Mouse (Mus musculus): ENCODE data around the gene Sntg2. TPM values are rescaled to one million over a fixed set of nuclear protein-coding genes. Genes with fewer than 3 reads are reported as not detected.

Gene Sntg2
- polyA plus RNA-seq, 1 experiment from 2014 or later, result 1.5 TPM

DNA sequence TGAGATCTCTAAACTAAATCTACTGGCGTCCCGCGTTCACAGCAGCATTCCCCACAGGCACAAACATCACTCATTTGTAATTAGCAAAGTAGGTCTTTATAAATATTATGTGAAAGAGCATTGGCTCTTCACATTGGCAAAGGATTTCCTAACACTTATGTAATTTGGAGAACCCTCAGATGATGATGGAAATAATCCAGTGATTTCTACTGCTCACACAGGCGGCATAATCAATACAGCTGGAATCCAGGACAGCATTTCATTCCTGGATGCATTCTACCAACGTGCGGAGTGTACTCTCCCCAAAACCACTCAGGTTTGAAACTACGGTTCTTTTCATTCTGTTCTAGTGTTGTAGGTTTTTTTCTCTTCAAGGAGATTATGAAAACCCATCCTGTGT, 172.6 kb downstream of the Sntg2 start:
- WGBS, result 86% methylated on average over 7 of the region's 7 CpGs
- Histone ChIP-seq H3K9me3 (no peaks in the 10 kb centered on the region), H3K27me3 (no peaks in the 10 kb centered on the region), H3K36me3 (no peaks in the 10 kb centered on the region), H3K27ac (no peak overlapping the region), H3K4me2 (no peak overlapping the region), H3K4me3 (no peak overlapping the region), H3K4me1 (no peaks in the 10 kb centered on the region), H3K9ac (no peak overlapping the region)
- no peak for ATAC-seq (ENCODE audit: insufficient number of reproducible peaks, insufficient read depth, low FRiP score, low TSS enrichment, low read depth)

GRCm38 (mm10) chr12:30199735-30200134, 173.4 kb downstream of the Sntg2 start:
- no peaks in the 10 kb centered on the region for H3K9me3 ChIP-seq
- H3K36me3 ChIP-seq, result no peaks in the 10 kb centered on the region
- H3K27me3 ChIP-seq, result no peaks in the 10 kb centered on the region
- H3K4me2 ChIP-seq, result no peak overlapping the region
- no peaks in the 10 kb centered on the region for H3K4me1 ChIP-seq
- no peak overlapping the region for H3K27ac ChIP-seq
- 28% methylated on average over 2 of the region's 2 CpGs for WGBS
- no peak overlapping the region for H3K9ac ChIP-seq
- ATAC-seq (ENCODE audit: insufficient number of reproducible peaks, insufficient read depth, low FRiP score, low TSS enrichment, low read depth), result no peak
- no peak overlapping the region for H3K4me3 ChIP-seq

GRCm38 (mm10) chr12:30198250-30198649, 174.9 kb downstream of the Sntg2 start:
- no peak for ATAC-seq (ENCODE audit: insufficient number of reproducible peaks, insufficient read depth, low FRiP score, low TSS enrichment, low read depth)
- no peaks in the 10 kb centered on the region for H3K36me3 ChIP-seq
- H3K9me3 ChIP-seq, result no peaks in the 10 kb centered on the region
- H3K4me2 ChIP-seq, result no peak overlapping the region
- 77% methylated on average over 1 of the region's 1 CpGs for WGBS
- H3K27me3 ChIP-seq, result no peaks in the 10 kb centered on the region
- no peak overlapping the region for H3K9ac ChIP-seq
- no peak overlapping the region for H3K4me3 ChIP-seq
- no peak overlapping the region for H3K27ac ChIP-seq
- no peaks in the 10 kb centered on the region for H3K4me1 ChIP-seq

DNA sequence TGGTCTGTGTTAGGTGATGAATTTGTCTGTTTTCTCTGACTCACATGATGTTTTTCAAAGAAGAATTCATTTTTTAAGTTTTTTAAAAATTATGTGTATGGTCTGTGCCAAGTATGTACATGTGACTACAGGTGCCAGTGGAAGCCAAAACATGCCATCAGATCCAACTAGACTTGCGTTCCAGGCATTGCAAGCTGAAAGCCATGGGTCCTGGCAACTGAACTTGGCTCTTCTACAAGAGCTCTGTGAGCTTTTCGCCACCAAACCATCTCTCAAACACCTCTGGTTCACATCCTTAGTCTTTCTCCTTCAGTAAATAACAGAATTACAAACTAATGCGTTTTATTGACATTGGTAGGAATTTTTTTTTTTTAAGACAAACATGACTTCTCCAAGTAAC, 191.5 kb downstream of the Sntg2 start:
- Histone ChIP-seq H3K4me3 (no peak overlapping the region), H3K36me3 (no peaks in the 10 kb centered on the region), H3K9ac (no peak overlapping the region), H3K27me3 (no peaks in the 10 kb centered on the region), H3K4me1 (0 out of 2 replicates have a peak, but pooled peaks cover 7% of the 10 kb centered on the region), H3K9me3 (no peaks in the 10 kb centered on the region), H3K27ac (no peak overlapping the region), H3K4me2 (no peak overlapping the region)
- WGBS, result 87% methylated on average over 3 of the region's 3 CpGs
- ATAC-seq (ENCODE audit: insufficient number of reproducible peaks, insufficient read depth, low FRiP score, low TSS enrichment, low read depth), result no peak

DNA sequence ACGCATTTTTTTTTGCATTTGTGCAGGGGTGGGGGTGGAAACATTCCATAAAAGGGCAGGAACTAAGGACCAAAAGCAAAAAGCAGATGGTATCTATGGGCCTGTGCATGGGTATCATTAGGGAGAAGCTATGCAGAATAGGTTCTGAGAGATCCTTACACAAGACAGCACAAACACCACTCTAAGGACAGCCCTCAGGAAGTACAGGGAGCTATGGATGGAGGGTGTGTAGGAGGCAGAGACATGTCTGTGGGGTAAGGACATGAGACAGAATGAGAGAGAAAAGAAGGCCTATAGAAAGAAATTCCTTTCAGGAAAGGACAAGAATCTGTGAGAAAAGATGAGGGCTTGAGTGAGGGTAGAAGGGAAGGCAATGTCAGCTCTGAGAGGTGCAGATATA, 193.6 kb downstream of the Sntg2 start:
- Histone ChIP-seq H3K9me3 (no peaks in the 10 kb centered on the region), H3K4me1 (0 out of 2 replicates have a peak, but pooled peaks cover 7% of the 10 kb centered on the region), H3K27ac (no peak overlapping the region), H3K4me2 (no peak overlapping the region), H3K4me3 (no peak overlapping the region), H3K36me3 (no peaks in the 10 kb centered on the region), H3K9ac (no peak overlapping the region), H3K27me3 (no peaks in the 10 kb centered on the region)
- no peak for ATAC-seq (ENCODE audit: insufficient number of reproducible peaks, insufficient read depth, low FRiP score, low TSS enrichment, low read depth)
- WGBS, result 71% methylated on average over 1 of the region's 1 CpGs

DNA sequence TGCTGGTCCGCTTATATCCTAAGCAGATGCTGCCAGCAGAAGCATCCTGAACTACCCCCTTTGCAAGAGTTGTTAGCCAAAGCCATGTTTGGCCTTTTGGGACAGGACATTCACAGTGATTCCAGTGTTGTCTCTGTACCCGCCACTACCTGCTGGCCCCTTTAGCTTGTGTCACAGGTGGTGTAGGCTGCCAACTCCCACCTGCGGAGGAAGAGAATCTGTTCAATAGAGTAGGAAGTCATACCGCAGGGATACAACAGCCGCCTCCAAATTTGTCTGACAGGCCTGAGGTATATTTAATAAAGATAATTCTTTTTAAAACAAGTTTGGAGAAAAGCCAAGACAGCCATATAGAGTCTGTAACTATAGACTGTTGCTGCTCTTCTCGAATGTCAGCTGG, 195.2 kb downstream of the Sntg2 start:
- Histone ChIP-seq H3K9ac (no peak overlapping the region), H3K27ac (no peak overlapping the region), H3K4me2 (no peak overlapping the region), H3K27me3 (no peaks in the 10 kb centered on the region), H3K36me3 (no peaks in the 10 kb centered on the region), H3K9me3 (no peaks in the 10 kb centered on the region), H3K4me1 (0 out of 2 replicates have a peak, but pooled peaks cover 7% of the 10 kb centered on the region), H3K4me3 (no peak overlapping the region)
- no peak for ATAC-seq (ENCODE audit: insufficient number of reproducible peaks, insufficient read depth, low FRiP score, low TSS enrichment, low read depth)
- WGBS, result 71% methylated on average over 6 of the region's 6 CpGs

- H3K4me1 ChIP-seq, result 0 out of 2 replicates have a peak, but pooled peaks cover 7% of the 10 kb centered on the region
- no peaks in the 10 kb centered on the region for H3K9me3 ChIP-seq
- no peaks in the 10 kb centered on the region for H3K36me3 ChIP-seq
- no peak overlapping the region for H3K9ac ChIP-seq
- H3K27ac ChIP-seq, result no peak overlapping the region
- no peak overlapping the region for H3K4me3 ChIP-seq
- 45% methylated on average over 2 of the region's 2 CpGs for WGBS
- H3K27me3 ChIP-seq, result no peaks in the 10 kb centered on the region
- no peak for ATAC-seq (ENCODE audit: insufficient number of reproducible peaks, insufficient read depth, low FRiP score, low TSS enrichment, low read depth)
- no peak overlapping the region for H3K4me2 ChIP-seq
These were observed 195.6 kb downstream of the Sntg2 start for GRCm38 (mm10) chr12:30177529-30177928.

GRCm38 (mm10) chr12:30168491-30168890, 204.7 kb downstream of the Sntg2 start:
- Histone ChIP-seq H3K4me2 (no peak overlapping the region), H3K27me3 (no peaks in the 10 kb centered on the region)
- 58% methylated on average over 3 of the region's 3 CpGs for WGBS

GRCm38 (mm10) chr12:30164538-30164937, 208.6 kb downstream of the Sntg2 start:
- ATAC-seq (ENCODE audit: insufficient number of reproducible peaks, insufficient read depth, low FRiP score, low TSS enrichment, low read depth), result no peak
- no peak overlapping the region for H3K4me2 ChIP-seq
- 79% methylated on average over 5 of the region's 5 CpGs for WGBS

More at GRCm38 (mm10) chr12:30168491-30168890, 204.7 kb downstream of the Sntg2 start:
- Histone ChIP-seq H3K27ac (no peak overlapping the region), H3K4me3 (no peak overlapping the region), H3K9me3 (no peaks in the 10 kb centered on the region), H3K36me3 (no peaks in the 10 kb centered on the region), H3K9ac (no peak overlapping the region), H3K4me1 (no peaks in the 10 kb centered on the region)
- ATAC-seq (ENCODE audit: insufficient number of reproducible peaks, insufficient read depth, low FRiP score, low TSS enrichment, low read depth), result no peak

GRCm38 (mm10) chr12:30164005-30164404, 209.2 kb downstream of the Sntg2 start:
- H3K4me2 ChIP-seq, result no peak overlapping the region
- no peak for ATAC-seq (ENCODE audit: insufficient number of reproducible peaks, insufficient read depth, low FRiP score, low TSS enrichment, low read depth)
- 0 out of 2 replicates have a peak, but pooled peaks cover 2% of the 10 kb centered on the region for H3K4me1 ChIP-seq
- H3K9ac ChIP-seq, result no peak overlapping the region
- H3K36me3 ChIP-seq, result no peaks in the 10 kb centered on the region
- H3K4me3 ChIP-seq, result no peak overlapping the region
- no peaks in the 10 kb centered on the region for H3K9me3 ChIP-seq
- no peak overlapping the region for H3K27ac ChIP-seq
- H3K27me3 ChIP-seq, result no peaks in the 10 kb centered on the region
- WGBS, result 94% methylated on average over 6 of the region's 6 CpGs

More at GRCm38 (mm10) chr12:30164538-30164937, 208.6 kb downstream of the Sntg2 start:
- no peaks in the 10 kb centered on the region for H3K27me3 ChIP-seq
- no peak overlapping the region for H3K27ac ChIP-seq
- 0 out of 2 replicates have a peak, but pooled peaks cover 2% of the 10 kb centered on the region for H3K4me1 ChIP-seq
- H3K36me3 ChIP-seq, result no peaks in the 10 kb centered on the region
- H3K9ac ChIP-seq, result no peak overlapping the region
- no peak overlapping the region for H3K4me3 ChIP-seq
- H3K9me3 ChIP-seq, result no peaks in the 10 kb centered on the region

- H3K4me2 ChIP-seq, result no peak overlapping the region
- WGBS, result 85% methylated on average over 5 of the region's 5 CpGs
- H3K27me3 ChIP-seq, result no peaks in the 10 kb centered on the region
- H3K36me3 ChIP-seq, result no peaks in the 10 kb centered on the region
- H3K27ac ChIP-seq, result no peak overlapping the region
- H3K4me1 ChIP-seq, result 0 out of 2 replicates have a peak, but pooled peaks cover 2% of the 10 kb centered on the region
- ATAC-seq (ENCODE audit: insufficient number of reproducible peaks, insufficient read depth, low FRiP score, low TSS enrichment, low read depth), result no peak
- H3K9me3 ChIP-seq, result no peaks in the 10 kb centered on the region
- H3K4me3 ChIP-seq, result no peak overlapping the region
- no peak overlapping the region for H3K9ac ChIP-seq
These were observed 211.3 kb downstream of the Sntg2 start for GRCm38 (mm10) chr12:30161731-30162406.

- no peak for ATAC-seq (ENCODE audit: insufficient number of reproducible peaks, insufficient read depth, low FRiP score, low TSS enrichment, low read depth)
- Histone ChIP-seq H3K4me1 (0 out of 2 replicates have a peak, but pooled peaks cover 2% of the 10 kb centered on the region), H3K4me2 (no peak overlapping the region), H3K4me3 (no peak overlapping the region), H3K36me3 (no peaks in the 10 kb centered on the region), H3K9ac (no peak overlapping the region), H3K27ac (no peak overlapping the region), H3K27me3 (no peaks in the 10 kb centered on the region), H3K9me3 (no peaks in the 10 kb centered on the region)
- 78% methylated on average over 3 of the region's 3 CpGs for WGBS
These were observed 212.7 kb downstream of the Sntg2 start for GRCm38 (mm10) chr12:30160475-30160874.
